Mouse (Mus musculus): Measurements from ENCODE around the gene Gm6205.
"Not testable (repeated sequence)": the region's sequence is repeated elsewhere in the genome, so short reads cannot be mapped to it uniquely, and the experiment has no call there.

The Gm6205 gene

GRCm38 (mm10) chr5:94648082-94648481 is at the start of gene Gm6205:
Gm6205 (plus strand) TSS chr5:94648382.
- in situ Hi-C loops (cut with MboI; ENCODE audit: low pct_unique_long_range_greater_than_20kb in 1 of 2, low sequenced_read_pairs in 2 of 2, unreplicated experiment in 1 of 2), result not testable (repeated sequence)

- in situ Hi-C loops (cut with MboI; ENCODE audit: low pct_unique_long_range_greater_than_20kb in 1 of 2, low sequenced_read_pairs in 2 of 2, unreplicated experiment in 1 of 2), result not testable (repeated sequence)
Measured at GRCm38 (mm10) chr5:94616242-94616641, 31.9 kb upstream of the Gm6205 start, which contains the start of gene Gm3147. Gm3147 (minus strand) TSS chr5:94616342.

GRCm38 (mm10) chr5:94623679-94624078 is 24.5 kb upstream of the Gm6205 start, which contains the start of gene Gm6509:
Gm6509 (plus strand) TSS chr5:94623979.
- in situ Hi-C loops (cut with MboI; ENCODE audit: low pct_unique_long_range_greater_than_20kb in 1 of 2, low sequenced_read_pairs in 2 of 2, unreplicated experiment in 1 of 2), result not testable (repeated sequence)
